Mouse (Mus musculus): ENCODE results near the gene Fbh1.

Fbh1 gene

DNA sequence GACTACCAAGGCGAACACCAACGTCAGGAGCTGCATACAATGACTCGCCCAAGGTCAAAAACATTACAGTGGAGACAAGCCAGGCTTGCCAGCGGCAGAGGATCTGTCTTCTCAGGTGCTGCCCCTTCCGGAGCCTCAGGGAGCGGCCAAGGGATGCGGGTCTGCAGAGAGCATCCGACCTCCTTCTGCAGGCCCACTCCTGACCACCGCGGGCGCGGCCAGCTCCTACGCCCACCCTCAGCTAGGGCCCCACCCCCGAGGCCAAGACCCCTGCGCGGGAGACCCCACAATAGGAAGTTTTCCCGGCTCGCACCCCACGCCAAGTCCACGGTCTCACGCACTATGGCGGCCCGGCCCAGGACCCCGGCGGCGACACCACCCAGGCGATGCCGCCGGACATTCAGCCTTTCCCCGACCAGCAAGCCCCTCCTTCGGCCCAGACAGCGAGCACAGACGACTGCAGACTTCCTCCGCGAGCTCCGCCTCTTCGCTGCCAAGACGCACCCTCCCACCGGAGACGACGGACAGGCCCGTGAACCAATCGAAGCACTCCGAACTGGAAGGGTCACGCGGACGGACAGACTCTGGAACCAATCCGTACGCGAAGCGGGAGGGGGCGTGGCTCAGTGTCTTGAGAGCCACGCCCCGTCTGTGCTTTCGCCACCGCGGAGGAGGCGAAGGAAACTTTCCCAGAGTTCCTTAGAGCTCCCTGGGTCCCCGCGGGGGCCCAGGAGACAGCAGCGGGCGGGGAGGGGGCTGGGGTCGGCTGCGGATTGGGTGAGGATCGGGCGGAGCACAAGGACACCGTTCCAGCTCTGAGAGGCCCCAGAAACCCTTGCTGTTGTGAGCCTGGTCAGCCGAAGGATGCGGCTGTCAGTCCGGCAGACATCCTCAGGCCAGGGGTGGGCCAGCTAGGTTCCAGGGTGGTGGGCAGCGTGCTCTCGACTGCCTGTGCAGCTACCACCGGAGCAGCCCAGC lies at the start of gene Fbh1, which contains the start of gene Ankrd16:
Fbh1 (minus strand) TSS at position 492 of the 978 bp plus-strand sequence.
Ankrd16 (plus strand) TSS at position 786 of the 978 bp plus-strand sequence.
- DNase-seq (ENCODE audit: low read depth, low spot score) = peak; percentile 100

DNA sequence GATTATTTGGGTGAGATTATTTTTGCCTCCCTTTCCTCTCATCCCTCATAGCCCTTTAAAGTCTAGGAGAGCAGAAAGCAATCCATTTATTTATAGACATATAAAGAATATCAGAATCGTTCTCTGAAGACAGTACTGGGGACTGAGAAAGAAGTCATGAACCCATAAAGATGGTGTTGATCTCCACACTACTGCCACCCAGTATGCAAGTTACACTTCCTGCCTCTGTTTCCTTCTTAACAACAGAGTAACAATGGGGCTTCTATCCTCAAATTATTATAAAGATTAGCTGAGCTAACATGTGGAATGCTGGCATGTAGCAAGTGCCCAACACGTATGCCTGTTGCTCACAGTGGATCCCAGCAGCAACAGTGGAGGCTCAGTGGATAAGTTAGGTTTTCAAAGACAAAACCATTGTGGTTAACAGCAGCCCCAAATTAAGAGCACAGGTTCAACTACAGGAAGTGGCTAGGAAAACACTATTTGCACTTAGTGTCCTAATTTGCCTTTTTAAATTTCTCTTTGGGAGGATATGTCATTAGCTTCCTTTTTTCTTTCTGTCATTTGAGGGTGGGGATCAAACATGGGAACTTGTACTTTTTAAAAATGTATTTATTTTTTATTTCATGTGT lies 24.0 kb upstream of the Fbh1 start:
- DNase-seq (ENCODE audit: low read depth, low spot score) = no peak

DNA sequence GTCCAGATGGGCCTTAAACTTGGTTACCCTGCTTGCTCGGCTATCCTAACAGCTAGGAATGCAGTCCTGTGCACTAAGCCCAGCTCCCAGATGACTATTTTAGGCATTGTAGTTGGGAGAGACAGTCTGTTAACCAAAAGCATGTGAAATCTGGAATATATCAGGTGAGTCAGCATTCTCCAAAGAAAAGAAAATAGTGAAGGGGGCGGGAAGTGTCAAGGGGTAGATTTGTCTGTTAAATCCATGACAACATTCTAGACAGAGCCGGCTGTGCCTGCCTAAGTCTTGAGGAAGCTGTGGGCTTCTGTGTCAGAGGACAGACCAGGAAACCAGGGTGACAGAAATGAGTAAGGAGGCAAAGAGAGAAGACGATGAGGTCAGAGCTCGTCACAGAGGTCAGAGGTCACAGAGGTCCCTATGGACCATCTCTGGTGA lies 20.6 kb upstream of the Fbh1 start:
- DNase-seq (ENCODE audit: low read depth, low spot score) = peak; percentile 57

DNA sequence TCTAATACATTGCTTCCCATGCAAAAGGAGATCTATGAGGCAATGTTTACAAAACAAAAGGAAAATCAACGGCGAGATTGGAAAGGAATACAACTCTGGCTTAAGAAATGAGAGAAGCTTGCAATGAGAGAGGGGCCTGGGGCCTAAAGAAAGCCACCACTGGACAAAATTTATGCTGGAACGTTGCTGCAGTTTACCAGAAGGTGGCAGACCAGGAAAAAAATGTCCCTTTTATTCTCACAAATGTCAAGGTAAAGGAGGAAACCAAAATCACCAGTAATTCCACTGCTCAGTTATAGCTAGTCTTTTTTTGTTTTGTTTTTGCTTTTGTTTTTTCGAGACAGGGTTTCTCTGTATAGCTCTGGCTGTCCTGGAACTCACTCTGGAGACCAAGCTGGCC lies 17.3 kb upstream of the Fbh1 start:
- peak; percentile 17 for DNase-seq (ENCODE audit: low read depth, low spot score)

- DNase-seq (ENCODE audit: low read depth, low spot score) = peak; percentile 88
Observed at GRCm38 (mm10) chr2:11784159-11784558, 6.8 kb upstream of the Fbh1 start.

DNA sequence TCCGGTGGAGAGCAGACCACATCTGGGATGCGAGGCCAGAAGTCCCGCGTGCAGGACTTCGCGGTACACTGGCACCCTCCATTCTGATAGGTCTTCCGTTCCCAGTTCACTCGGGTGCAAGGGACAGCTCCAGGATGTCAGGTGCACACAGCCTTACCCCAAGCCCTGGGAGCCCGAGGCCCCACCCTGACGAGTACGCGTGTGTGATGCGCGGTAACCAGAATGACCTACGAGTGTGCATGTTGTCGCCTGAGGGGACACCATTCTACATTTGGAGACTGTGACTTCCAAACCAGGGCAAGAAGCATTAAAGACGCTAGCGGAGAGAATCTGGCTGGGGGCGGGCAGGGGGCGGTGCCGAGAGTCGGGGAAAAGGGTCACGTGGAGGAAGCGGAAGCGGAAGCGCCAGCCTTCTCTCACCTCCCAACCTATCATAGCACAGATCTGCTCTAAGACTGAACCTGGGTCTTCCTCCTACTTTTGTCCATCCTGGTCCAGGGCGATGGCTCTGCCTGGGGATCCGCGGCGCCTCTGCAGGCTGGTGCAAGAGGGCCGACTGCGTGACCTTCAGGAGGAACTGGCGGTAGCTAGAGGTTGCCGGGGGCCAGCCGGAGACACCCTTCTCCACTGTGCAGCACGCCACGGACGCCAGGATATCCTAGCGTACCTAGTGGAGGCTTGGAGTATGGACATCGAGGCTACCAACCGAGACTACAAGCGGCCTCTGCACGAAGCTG lies 873 bp upstream of the Fbh1 start:
- peak; percentile 98 for DNase-seq (ENCODE audit: low read depth, low spot score)

DNA sequence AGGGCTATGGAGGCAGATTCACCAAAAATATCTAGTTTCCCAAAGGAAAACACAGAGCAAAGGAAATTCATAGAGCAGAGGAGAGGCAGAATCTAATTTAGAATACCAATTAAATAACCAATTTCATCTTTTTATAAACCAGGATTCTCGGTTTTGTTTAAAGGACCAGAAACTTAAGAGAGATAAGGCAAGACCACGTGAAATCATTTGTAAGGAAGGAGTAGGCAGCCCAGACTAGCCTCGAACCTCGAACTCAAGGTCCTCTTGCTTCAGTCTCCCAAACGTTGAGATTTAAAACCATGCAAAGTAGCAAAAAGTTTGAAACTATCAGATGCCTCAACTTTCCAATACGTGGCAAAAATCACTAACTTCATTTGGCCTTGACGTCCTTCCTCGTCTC lies 967 bp downstream of the Fbh1 start:
- no peak for DNase-seq (ENCODE audit: low read depth, low spot score)

DNA sequence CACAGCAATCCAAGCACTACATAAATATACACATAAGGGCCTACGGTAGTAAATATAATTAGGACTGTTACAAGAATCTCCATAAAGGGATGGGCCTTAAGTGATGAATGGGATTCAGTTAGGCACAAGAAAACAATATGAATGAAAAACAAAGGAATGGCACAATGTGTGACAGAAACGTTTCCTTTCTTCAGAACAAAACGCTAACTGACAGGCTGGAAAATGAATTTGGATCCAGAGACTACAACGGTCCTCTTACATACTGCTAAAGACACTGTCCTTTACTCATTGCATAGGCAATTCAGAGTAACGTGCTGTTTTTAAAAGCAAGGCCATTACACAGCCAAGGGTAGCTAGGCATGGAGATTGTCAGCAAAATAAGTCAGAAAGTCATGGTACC lies 2.3 kb downstream of the Fbh1 start:
- DNase-seq (ENCODE audit: low read depth, low spot score) = no peak

DNA sequence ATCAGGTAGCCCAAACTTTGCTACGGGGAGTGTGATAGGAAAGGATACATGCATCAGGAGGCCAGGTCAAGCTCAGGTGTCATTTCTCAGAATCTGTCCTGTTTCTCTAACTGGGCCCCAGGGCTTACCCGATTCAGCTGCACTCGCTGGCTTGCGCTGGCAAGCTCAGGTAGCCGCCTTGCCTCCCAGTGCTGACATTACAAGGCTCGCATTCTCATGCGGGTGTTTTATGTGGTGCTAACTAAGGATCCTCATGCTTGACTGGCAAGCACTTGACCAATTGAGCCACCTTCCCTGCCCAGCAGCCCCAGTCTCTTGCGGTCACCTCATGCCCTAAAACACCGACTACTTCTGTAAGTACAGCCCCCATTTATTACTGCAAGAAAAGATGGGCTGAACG lies 3.0 kb downstream of the Fbh1 start:
- DNase-seq (ENCODE audit: low read depth, low spot score) = no peak

- DNase-seq (ENCODE audit: low read depth, low spot score) = peak; percentile 68
Observed at GRCm38 (mm10) chr2:11772401-11772800, 5.0 kb downstream of the Fbh1 start.

GRCm38 (mm10) chr2:11771701-11772100 lies 5.7 kb downstream of the Fbh1 start:
- no peak for DNase-seq (ENCODE audit: low read depth, low spot score)

- no peak for DNase-seq (ENCODE audit: low read depth, low spot score)
Observed at GRCm38 (mm10) chr2:11767161-11767545, 10.2 kb downstream of the Fbh1 start.

DNA sequence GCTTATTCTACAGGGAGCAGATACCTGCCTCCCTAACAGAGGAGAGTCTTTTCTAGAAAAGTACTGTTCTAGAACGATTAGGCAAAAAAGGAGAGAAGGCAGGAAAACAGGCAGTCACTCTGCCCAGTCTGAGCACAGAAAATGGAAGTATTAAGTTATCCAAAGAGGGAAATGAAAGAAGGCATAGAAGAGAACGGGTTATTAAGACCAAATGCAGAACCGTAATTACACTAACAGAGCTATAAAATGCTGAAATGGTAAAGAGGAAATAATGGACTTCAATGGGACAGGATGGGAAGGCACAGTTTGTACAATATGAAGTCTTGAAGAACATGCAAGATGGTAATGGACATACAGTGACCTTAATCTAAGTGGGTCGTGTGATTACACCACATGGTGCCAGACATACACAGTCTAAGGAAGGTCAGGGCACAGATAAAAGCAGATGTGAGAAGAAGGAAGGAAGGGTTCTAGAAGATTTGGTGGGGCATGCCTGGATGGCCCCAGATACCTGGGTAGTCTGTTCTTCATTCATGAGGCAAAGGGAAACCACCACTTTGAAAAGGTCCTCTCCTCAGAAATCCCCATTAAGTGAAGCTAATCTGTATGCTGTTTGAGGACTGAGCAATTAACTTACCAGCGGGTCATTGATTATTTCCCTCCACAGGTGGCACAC lies 10.8 kb downstream of the Fbh1 start:
- DNase-seq (ENCODE audit: low read depth, low spot score) = no peak

DNA sequence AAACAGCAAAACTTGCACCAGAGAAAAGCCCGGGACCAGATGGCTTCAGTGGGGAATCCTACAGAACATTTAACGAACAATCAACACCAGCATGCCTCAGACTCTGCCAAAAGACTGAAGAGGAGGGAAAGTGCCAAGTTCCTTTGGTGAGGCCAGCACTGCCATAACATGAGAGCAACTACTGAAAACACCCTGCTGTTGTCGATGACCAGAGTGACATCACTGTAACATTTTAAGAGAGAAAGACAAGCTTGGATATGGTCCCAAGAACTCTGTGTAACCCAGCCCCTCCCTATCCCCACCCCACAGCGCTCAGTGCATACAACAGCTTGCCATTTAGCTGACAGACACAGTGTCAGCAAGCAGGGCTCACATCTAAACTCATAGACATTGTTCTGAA lies 11.7 kb downstream of the Fbh1 start:
- peak; percentile 84 for DNase-seq (ENCODE audit: low read depth, low spot score)

- no peak for DNase-seq (ENCODE audit: low read depth, low spot score)
Observed at GRCm38 (mm10) chr2:11762541-11762940, 14.8 kb downstream of the Fbh1 start.

GRCm38 (mm10) chr2:11739516-11740051 lies 37.8 kb downstream of the Fbh1 start:
- DNase-seq (ENCODE audit: low read depth, low spot score) = no peak

DNA sequence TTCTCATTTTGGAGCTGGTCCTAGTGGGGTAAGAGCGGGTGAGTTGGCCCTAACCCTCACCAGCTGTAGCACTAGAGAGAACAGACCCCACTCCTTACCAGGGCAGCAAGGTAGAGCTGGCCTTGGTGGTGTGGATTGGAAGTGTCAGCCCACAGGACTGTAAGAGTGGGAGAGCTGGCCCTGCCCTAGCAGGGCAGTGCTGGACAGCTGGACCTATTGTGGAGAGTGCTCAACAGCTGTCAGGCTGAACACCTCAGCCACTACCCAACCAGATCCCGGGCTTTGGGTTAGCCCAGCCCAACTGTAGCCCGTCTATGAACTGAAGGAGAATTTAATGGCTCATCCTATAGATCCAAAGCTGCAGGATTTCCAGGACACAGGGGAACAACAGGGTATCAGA lies 38.6 kb downstream of the Fbh1 start:
- no peak for DNase-seq (ENCODE audit: low read depth, low spot score)

GRCm38 (mm10) chr2:11735853-11736252 lies 41.5 kb downstream of the Fbh1 start:
- DNase-seq (ENCODE audit: low read depth, low spot score) = peak; percentile 11

- peak; percentile 15 for DNase-seq (ENCODE audit: low read depth, low spot score)
Observed at GRCm38 (mm10) chr2:11732978-11733377, 44.4 kb downstream of the Fbh1 start.

DNA sequence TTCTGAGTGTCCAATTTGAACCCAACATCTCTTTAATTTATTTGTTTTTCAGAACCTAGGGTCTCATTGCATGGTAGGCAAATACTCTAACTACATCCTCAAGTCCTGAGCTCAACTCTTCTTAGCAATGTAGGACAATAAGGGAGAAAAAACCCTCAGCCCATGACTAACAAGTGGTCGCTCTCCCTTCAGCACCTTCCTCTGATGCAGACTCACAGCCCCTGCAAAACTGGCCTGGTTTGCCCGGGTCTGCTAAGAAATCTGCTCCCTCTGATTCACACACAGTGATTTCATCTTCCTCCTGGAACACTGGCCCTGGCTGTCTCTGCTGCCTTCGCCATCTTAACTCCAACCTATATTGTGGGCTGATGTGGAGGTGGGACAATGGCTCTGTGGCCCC lies 48.3 kb downstream of the Fbh1 start:
- no peak for DNase-seq (ENCODE audit: low read depth, low spot score)

DNA sequence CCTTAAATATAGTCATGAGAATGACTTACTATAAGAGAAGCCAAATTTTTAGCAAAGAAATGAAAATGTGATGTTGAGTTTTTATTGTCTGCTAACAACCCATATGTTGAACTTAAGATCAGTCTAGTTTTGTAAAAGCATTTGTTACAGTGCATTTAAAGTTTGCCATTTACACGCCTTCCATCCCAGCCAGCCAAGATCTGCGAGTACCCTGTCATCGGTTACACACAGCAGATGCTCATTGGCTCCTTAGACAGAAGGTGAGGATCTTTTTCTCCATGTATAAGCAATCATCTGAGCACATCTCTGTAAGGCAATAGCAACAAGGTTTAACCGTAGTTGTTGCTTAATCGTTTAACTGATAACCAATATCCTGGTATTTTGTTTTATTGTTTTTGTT lies 49.8 kb downstream of the Fbh1 start:
- peak; percentile 45 for DNase-seq (ENCODE audit: low read depth, low spot score)

Measured in brain, adult 2 months (tissue).